Mouse (Mus musculus) hindbrain, postnatal 0 days (tissue): ENCODE results near the gene Cab39. TPM values are rescaled to one million over a fixed set of nuclear protein-coding genes. Genes with fewer than 3 reads are reported as not detected.
A peak's percentile ranks its signal among the peaks of the same experiment; 100 is the strongest.

Experiments
- ATAC-seq: fragments of 200-750 bp; cut with Nextera tagmentation; 2 replicates; pipeline ENCODE4 v1.8.0; 2017; ENCODE audit warnings: mild to moderate bottlenecking, moderate TSS enrichment, moderate library complexity
- DNase-seq: peaks from one replicate; pipeline ENCODE4 v3.0.0-alpha.2; 2015; ENCODE audit warnings: low spot score
- H3K27ac ChIP-seq: fragments of 300-500 bp; sonication (generic); 2 replicates; pipeline ENCODE4 v1.5.1; 2014; ENCODE audit warnings: mild to moderate bottlenecking
- H3K27me3 ChIP-seq: fragments of 300-500 bp; sonication (generic); 2 replicates; pipeline ENCODE4 v1.6.1; 2014; ENCODE audit warnings: low read length, mixed read lengths; ENCODE audit not compliant: insufficient read depth
- H3K36me3 ChIP-seq: fragments of 300-500 bp; sonication (generic); 2 replicates; pipeline ENCODE4 v1.6.1; 2014; ENCODE audit warnings: low read length, mixed read lengths; ENCODE audit not compliant: insufficient read depth
- H3K4me1 ChIP-seq: fragments of 300-500 bp; sonication (generic); 2 replicates; pipeline ENCODE4 v1.6.1; 2014; ENCODE audit warnings: antibody characterized with exemption, low read length, mixed read lengths; ENCODE audit not compliant: insufficient read depth
- H3K4me2 ChIP-seq: fragments of 300-500 bp; sonication (generic); 2 replicates; pipeline ENCODE4 v1.6.1; 2014; ENCODE audit warnings: low read depth, mild to moderate bottlenecking, low read length, moderate library complexity, mixed read lengths
- H3K4me3 ChIP-seq: fragments of 300-500 bp; sonication (generic); 2 replicates; pipeline ENCODE4 v1.5.1; 2014; ENCODE audit warnings: low read length
- H3K9ac ChIP-seq: fragments of 300-500 bp; sonication (generic); replicated peaks from 2 replicates; pipeline ENCODE4 v1.6.1; 2014; ENCODE audit warnings: mild to moderate bottlenecking, low read length, moderate library complexity, mixed read lengths
- H3K9me3 ChIP-seq: fragments of 300-500 bp; sonication (generic); 2 replicates; pipeline ENCODE4 v1.6.1; 2016; ENCODE audit warnings: low read length, mixed read lengths
- CTCF ChIP-seq: IDR thresholded peaks from 2 replicates; pipeline ENCODE4 v1.5.1; 2016; ENCODE audit warnings: antibody characterized with exemption, control low read depth, low read depth
- WGBS: fragments of 180-500 bp; shearing (Covaris S2); extraction: QIAGEN DNeasy Blood & Tissue Kit; methylation state at CpG from one replicate; pipeline ENCODE4 v1.1.7; 2014; 5-methylcytosine and 5-hydroxymethylcytosine counted together
- polyA plus RNA-seq: library from polyadenylated mRNA; unstranded; fragments of >200 nt; fragmentation: Nextera tagmentation; extraction: Ambion mirVana; gene quantifications from 2 replicates; pipeline ENCODE4 v1.2.1, GENCODE M21; 2015
- total RNA-seq: library from RNA; depleted of rRNA; stranded (reverse); fragments of >200 nt; gene quantifications from 2 replicates; pipeline ENCODE4 v1.2.3, GENCODE M21; 2014

The Cab39 gene
- total and polyA plus RNA-seq, 2 experiments from 2014 or later = 41.6 to 153 TPM

- DNase-seq = no peak
- H3K27ac ChIP-seq = no peak overlapping the region
- H3K4me1 ChIP-seq = no peaks in the 10 kb centered on the region
- no peak for ATAC-seq
- no peak overlapping the region for H3K4me2 ChIP-seq
- H3K9ac ChIP-seq = no peak overlapping the region
- 76% methylated on average over 1 of the region's 1 CpGs for WGBS
- peaks cover 8% of the 10 kb centered on the region; the same call in 1 of the 2 replicates for H3K36me3 ChIP-seq
- no peak overlapping the region for H3K4me3 ChIP-seq
- TF ChIP-seq CTCF = no peak
- no peaks in the 10 kb centered on the region for H3K27me3 ChIP-seq
- no peaks in the 10 kb centered on the region for H3K9me3 ChIP-seq
These were observed 46.5 kb downstream of the Cab39 start for GRCm38 (mm10) chr1:85839790-85840189.

- Histone ChIP-seq H3K27ac (no peak overlapping the region), H3K4me2 (no peak overlapping the region), H3K9me3 (no peaks in the 10 kb centered on the region), H3K4me3 (no peak overlapping the region), H3K36me3 (peaks cover 8% of the 10 kb centered on the region; the same call in 1 of the 2 replicates), H3K27me3 (no peaks in the 10 kb centered on the region), H3K4me1 (no peaks in the 10 kb centered on the region), H3K9ac (no peak overlapping the region)
- TF ChIP-seq CTCF = no peak
- no peak for DNase-seq
- 84% methylated on average over 4 of the region's 4 CpGs for WGBS
- ATAC-seq = no peak
These were observed 47.2 kb downstream of the Cab39 start for GRCm38 (mm10) chr1:85840421-85840820.

GRCm38 (mm10) chr1:85842251-85842650 lies 49.0 kb downstream of the Cab39 start:
- H3K27me3 ChIP-seq = no peaks in the 10 kb centered on the region
- no peak overlapping the region for H3K9ac ChIP-seq
- ATAC-seq (no peak; the same call in 1 of the 2 replicates), DNase-seq (peak; percentile 76)
- no peaks in the 10 kb centered on the region for H3K4me1 ChIP-seq
- H3K4me2 ChIP-seq = no peak overlapping the region
- H3K36me3 ChIP-seq = peaks cover 8% of the 10 kb centered on the region; the same call in 1 of the 2 replicates
- no peaks in the 10 kb centered on the region for H3K9me3 ChIP-seq
- H3K4me3 ChIP-seq = no peak overlapping the region
- peak; percentile 65 for TF ChIP-seq CTCF
- H3K27ac ChIP-seq = no peak overlapping the region

- Histone ChIP-seq H3K9ac (no peak overlapping the region), H3K4me2 (no peak overlapping the region), H3K4me1 (no peaks in the 10 kb centered on the region), H3K9me3 (no peaks in the 10 kb centered on the region), H3K27ac (no peak overlapping the region), H3K27me3 (no peaks in the 10 kb centered on the region), H3K36me3 (peaks cover 18% of the 10 kb centered on the region), H3K4me3 (no peak overlapping the region)
- no peak for TF ChIP-seq CTCF
- ATAC-seq = no peak
- DNase-seq = no peak
- 85% methylated on average over 4 of the region's 4 CpGs for WGBS
These were observed 50.1 kb downstream of the Cab39 start for GRCm38 (mm10) chr1:85843291-85843863.

GRCm38 (mm10) chr1:85844981-85845380 lies 51.7 kb downstream of the Cab39 start:
- WGBS = 74% methylated on average over 6 of the region's 6 CpGs
- ATAC-seq (no peak), DNase-seq (no peak)
- Histone ChIP-seq H3K9me3 (no peaks in the 10 kb centered on the region), H3K4me1 (no peaks in the 10 kb centered on the region), H3K4me3 (no peak overlapping the region), H3K27me3 (no peaks in the 10 kb centered on the region), H3K9ac (no peak overlapping the region), H3K36me3 (peaks cover 29% of the 10 kb centered on the region), H3K27ac (no peak overlapping the region), H3K4me2 (no peak overlapping the region)
- no peak for TF ChIP-seq CTCF

- Histone ChIP-seq H3K27ac (no peak overlapping the region), H3K4me3 (no peak overlapping the region), H3K9ac (no peak overlapping the region), H3K27me3 (no peaks in the 10 kb centered on the region), H3K4me2 (no peak overlapping the region), H3K9me3 (no peaks in the 10 kb centered on the region), H3K4me1 (no peaks in the 10 kb centered on the region), H3K36me3 (peaks cover 29% of the 10 kb centered on the region)
- TF ChIP-seq CTCF = no peak
- DNase-seq = no peak
- ATAC-seq = no peak
- 74% methylated on average over 3 of the region's 3 CpGs for WGBS
These were observed 52.2 kb downstream of the Cab39 start for GRCm38 (mm10) chr1:85845476-85845875.

GRCm38 (mm10) chr1:85849016-85849415 lies 55.8 kb downstream of the Cab39 start:
- 91% methylated on average over 14 of the region's 14 CpGs for WGBS
- H3K36me3 ChIP-seq = peaks cover 26% of the 10 kb centered on the region
- ATAC-seq = no peak
- no peaks in the 10 kb centered on the region for H3K9me3 ChIP-seq
- H3K4me1 ChIP-seq = no peaks in the 10 kb centered on the region
- no peak overlapping the region for H3K4me3 ChIP-seq
- H3K4me2 ChIP-seq = no peak overlapping the region
- DNase-seq = no peak
- H3K27ac ChIP-seq = no peak overlapping the region
- no peaks in the 10 kb centered on the region for H3K27me3 ChIP-seq
- H3K9ac ChIP-seq = no peak overlapping the region
- TF ChIP-seq CTCF = no peak
